ENCODE assay signal across 8 mouse cellular contexts in genomic region chr11:53351943-53352590, GRCm38 (mm10). TPM values are rescaled to one million over a fixed set of nuclear protein-coding genes. Genes with fewer than 3 reads are reported as not detected.
DNase-seq lines count a peak whose midpoint lies in the region; ATAC-seq and TF ChIP-seq lines count a peak whose summit lies in the region.

No protein-coding gene starts in this region.

- peak overlapping the region; percentile 95 for H3K4me3 ChIP-seq in kidney, embryonic 14.5 days (ENCODE audit: low read length)
- peak overlapping the region; percentile 96 for H3K4me3 ChIP-seq in lung, postnatal 0 days (ENCODE audit: low read depth, low read length)

- no peak for DNase-seq in kidney, adult 9 months
- DNase-seq in adipocyte (ENCODE audit: low spot score): peak; percentile 60
- DNase-seq in heart, postnatal 4 days: peak; percentile 15
- DNase-seq in lung, postnatal 0 days (ENCODE audit: low spot score): peak; percentile 39
- DNase-seq in layer of hippocampus, adult 9-10 months (ENCODE audit: low spot score): no peak
- DNase-seq in urinary bladder, postnatal 4 days (ENCODE audit: low spot score in 2 of 2): no peak

- peak overlapping the region; percentile 95 for H3K9ac ChIP-seq in kidney, embryonic 14.5 days (ENCODE audit: low read depth, low read length)
- H3K9ac ChIP-seq in lung, postnatal 0 days (replicated peaks; ENCODE audit: low read depth): peak overlapping the region; percentile 99

- peak overlapping the region; percentile 96 for H3K27ac ChIP-seq in kidney, embryonic 14.5 days (ENCODE audit: low read depth, low read length)
- peak overlapping the region; percentile 100 for H3K27ac ChIP-seq in lung, postnatal 0 days (ENCODE audit: low read length)

- TF ChIP-seq EP300 in lung, postnatal 0 days (IDR thresholded peaks at IDR 0.05): no peak

- no peaks in the 10 kb centered on the region for H3K36me3 ChIP-seq in kidney, embryonic 14.5 days (ENCODE audit: control insufficient read depth, insufficient read depth, low read length)
- H3K36me3 ChIP-seq in lung, postnatal 0 days (ENCODE audit: insufficient read depth, low read length): no peaks in the 10 kb centered on the region

- 4% methylated on average over 14 of the region's 14 CpGs for WGBS in kidney, embryonic 14.5 days
- 3% methylated on average over 14 of the region's 14 CpGs for WGBS in lung, postnatal 0 days

- peaks cover 6% of the 10 kb centered on the region for H3K4me1 ChIP-seq in kidney, embryonic 14.5 days (ENCODE audit: control insufficient read depth, insufficient read depth, low read length)
- no peaks in the 10 kb centered on the region; the same call in 1 of the 2 replicates for H3K4me1 ChIP-seq in lung, postnatal 0 days (ENCODE audit: insufficient read depth, low read depth, low read length)

- peak overlapping the region; percentile 93 for H3K4me2 ChIP-seq in kidney, embryonic 14.5 days (replicated peaks; ENCODE audit: low read depth, low read length)
- peak overlapping the region; percentile 85 for H3K4me2 ChIP-seq in lung, postnatal 0 days (replicated peaks; ENCODE audit: low read depth, low read length)

- no peak for ATAC-seq in kidney, embryonic 14.5 days (ENCODE audit: low FRiP score, low TSS enrichment)
- no peak for ATAC-seq in lung, postnatal 0 days
- no peak for ATAC-seq in CD4-positive, CD25-positive, alpha-beta regulatory T cell, adult 4 months

- H3K27me3 ChIP-seq in kidney, embryonic 14.5 days (ENCODE audit: control insufficient read depth, insufficient read depth, low read length): no peaks in the 10 kb centered on the region
- H3K27me3 ChIP-seq in lung, postnatal 0 days (replicated peaks; ENCODE audit: insufficient read depth, low read length): no peaks in the 10 kb centered on the region

- H3K9me3 ChIP-seq in kidney, embryonic 14.5 days (ENCODE audit: control insufficient read depth, low read length): no peaks in the 10 kb centered on the region
- H3K9me3 ChIP-seq in lung, postnatal 0 days (ENCODE audit: low read length): no peaks in the 10 kb centered on the region

- no peak for TF ChIP-seq CTCF in lung, postnatal 0 days (IDR thresholded peaks at IDR 0.05)

RNA-seq across cellular contexts. Expression of gene Aff4, which starts 1.4 kb away (rescaled TPM):
- polyA plus RNA-seq in kidney, embryonic 14.5 days (2014; fragmentation: Nextera tagmentation; extraction: Ambion mirVana): 46.1 and 80.4 TPM in 2 replicates
- total RNA-seq in heart, postnatal 4 days (2021): 100 to 1,000 TPM; 141 to 157 TPM
- 45.3 and 50.9 TPM in 2 replicates for polyA plus RNA-seq in lung, postnatal 0 days (2015; fragmentation: Nextera tagmentation; extraction: Ambion mirVana)
- polyA plus RNA-seq in CD4-positive, CD25-positive, alpha-beta regulatory T cell, adult 4 months (2017; shearing (Covaris generic)): 10 to 100 TPM; 17.4 to 18.3 TPM

RNA-seq across cellular contexts. Expression of gene Zcchc10, which starts 27.6 kb away (rescaled TPM):
- 32.4 and 40.9 TPM in 2 replicates for polyA plus RNA-seq in kidney, embryonic 14.5 days (2014; fragmentation: Nextera tagmentation; extraction: Ambion mirVana)
- 10 to 100 TPM in 1 of 2 experiments, 1 to 10 TPM in 1; 9.3 to 12.0 TPM for total RNA-seq in heart, postnatal 4 days (2021)
- polyA plus RNA-seq in lung, postnatal 0 days (2015; fragmentation: Nextera tagmentation; extraction: Ambion mirVana): 13.4 and 16.3 TPM in 2 replicates
- 10 to 100 TPM; 24.3 to 28.4 TPM for polyA plus RNA-seq in CD4-positive, CD25-positive, alpha-beta regulatory T cell, adult 4 months (2017; shearing (Covaris generic))

RNA-seq across cellular contexts. Expression of gene Hspa4, which starts 51.8 kb away (rescaled TPM):
- 78.2 and 110 TPM in 2 replicates for polyA plus RNA-seq in kidney, embryonic 14.5 days (2014; fragmentation: Nextera tagmentation; extraction: Ambion mirVana)
- 100 to 1,000 TPM; 132 to 136 TPM for total RNA-seq in heart, postnatal 4 days (2021)
- polyA plus RNA-seq in lung, postnatal 0 days (2015; fragmentation: Nextera tagmentation; extraction: Ambion mirVana): 42.0 and 42.3 TPM in 2 replicates
- polyA plus RNA-seq in CD4-positive, CD25-positive, alpha-beta regulatory T cell, adult 4 months (2017; shearing (Covaris generic)): 10 to 100 TPM; 21.1 to 37.6 TPM

Comparison
In these comparisons a context has a peak if more than half of its experiments do, and no peak if none do; other contexts are left out.
1. DNase-seq: peak in adipocyte (single experiment), heart, postnatal 4 days (single experiment) and lung, postnatal 0 days (single experiment); none in kidney, adult 9 months (single experiment), layer of hippocampus, adult 9-10 months (single experiment) and urinary bladder, postnatal 4 days (0 of 2).